Mouse (Mus musculus): ENCODE measurements around the gene Wiz.

DNA sequence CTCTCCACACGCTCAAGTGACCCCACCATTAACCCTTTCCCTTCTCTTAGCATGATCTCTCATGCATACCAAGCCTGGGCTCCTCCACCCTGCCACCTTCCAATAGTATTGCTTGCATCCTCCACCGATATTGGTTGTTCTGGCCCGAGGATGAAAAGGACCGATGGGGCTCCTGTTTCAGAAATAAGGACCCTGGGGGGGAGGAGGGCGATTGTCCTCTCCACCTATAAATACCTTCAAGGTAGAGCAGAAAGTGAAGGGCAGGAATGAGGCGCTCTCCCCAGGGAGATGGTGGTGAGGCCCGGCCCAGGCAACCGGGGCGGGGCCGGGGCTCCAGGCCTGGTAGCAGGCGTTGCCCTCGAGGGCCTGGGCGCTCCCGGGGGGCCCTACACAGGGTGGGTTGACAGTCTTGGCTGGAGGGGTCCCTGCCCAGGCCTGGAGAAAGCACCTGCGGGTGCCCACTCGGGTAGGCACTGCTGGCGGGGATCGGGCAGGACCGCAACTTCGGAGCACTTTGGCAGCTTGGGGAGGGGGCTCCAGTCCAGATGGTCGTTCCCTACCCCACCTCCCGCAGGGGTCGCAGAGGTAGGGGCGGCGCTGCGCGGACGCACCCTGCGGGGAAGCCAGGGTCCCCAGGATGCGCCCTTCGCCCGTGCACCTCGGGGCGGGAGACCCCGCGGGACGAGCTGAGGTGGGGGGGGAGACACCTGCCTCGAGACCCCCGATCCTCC is 704 bp downstream of the Wiz start:
- TF ChIP-seq EP300 (IDR thresholded peaks at IDR 0.05; ENCODE audit: low read depth) = no peak
- no peak for TF ChIP-seq CTCF (IDR thresholded peaks at IDR 0.05; ENCODE audit: low read depth)

Data from liver, embryonic 14.5 days (tissue).